Mouse (Mus musculus) forebrain, embryonic 10.5 days (tissue): ENCODE measurements around the gene Slc29a1. TPM values are rescaled to one million over a fixed set of nuclear protein-coding genes. Genes with fewer than 3 reads are reported as not detected.

Experiments
- DNase-seq: peaks from one replicate; pipeline ENCODE4 v3.0.0-alpha.2; 2017; ENCODE audit warnings: low spot score; ENCODE audit errors: extremely low spot score
- H3K27ac ChIP-seq: fragments of 300-500 bp; sonication (generic); 2 replicates; pipeline ENCODE4 v1.5.1; 2016; ENCODE audit warnings: mild to moderate bottlenecking
- H3K27me3 ChIP-seq: fragments of 300-500 bp; sonication (generic); 2 replicates; pipeline ENCODE4 v1.6.1; 2016; ENCODE audit warnings: mild to moderate bottlenecking; ENCODE audit not compliant: poor library complexity, severe bottlenecking
- H3K36me3 ChIP-seq: fragments of 300-500 bp; sonication (generic); replicated peaks from 2 replicates; pipeline ENCODE4 v1.6.1; 2016; ENCODE audit warnings: mild to moderate bottlenecking, moderate library complexity
- H3K4me1 ChIP-seq: fragments of 300-500 bp; sonication (generic); 2 replicates; pipeline ENCODE4 v1.6.1; 2016
- H3K4me3 ChIP-seq: fragments of 300-500 bp; sonication (generic); 2 replicates; pipeline ENCODE4 v1.5.1; 2016; ENCODE audit warnings: mild to moderate bottlenecking, moderate library complexity
- H3K9me3 ChIP-seq: fragments of 300-500 bp; sonication (generic); 2 replicates; pipeline ENCODE4 v1.6.1; 2016; ENCODE audit warnings: mild to moderate bottlenecking, moderate library complexity
- WGBS: fragments of 180-500 bp; shearing (Covaris S2); methylation state at CpG from one replicate; pipeline ENCODE4 v1.1.7; 2016; 5-methylcytosine and 5-hydroxymethylcytosine counted together
- polyA plus RNA-seq: library from polyadenylated mRNA; unstranded; fragments of >200 nt; fragmentation: Nextera tagmentation; extraction: Ambion mirVana; gene quantifications from 2 replicates; pipeline ENCODE4 v1.2.1, GENCODE M21; 2016

Slc29a1 gene
- polyA plus RNA-seq: 70.3 and 76.3 TPM in 2 replicates

GRCm38 (mm10) chr17:45599446-45600242, at the start of gene Slc29a1:
Gene Slc29a1, minus strand, starts transcription at chr17:45599606.
- peaks cover 91% of the 10 kb centered on the region for H3K27me3 ChIP-seq
- no peak for DNase-seq

GRCm38 (mm10) chr17:45644185-45644584, 44.8 kb upstream of the Slc29a1 start:
- peaks cover 4% of the 10 kb centered on the region; the same call in 1 of the 2 replicates for H3K4me1 ChIP-seq
- WGBS: 94% methylated on average over 4 of the region's 4 CpGs
- DNase-seq: no peak

More at GRCm38 (mm10) chr17:45599446-45600242, at the start of gene Slc29a1:
- 11% methylated on average over 32 of the region's 32 CpGs for WGBS
- no peaks in the 10 kb centered on the region for H3K36me3 ChIP-seq
- H3K27ac ChIP-seq: peak within 1 kb of the TSS; percentile 70
- peaks cover 70% of the 10 kb centered on the region for H3K4me1 ChIP-seq
- no peaks in the 10 kb centered on the region for H3K9me3 ChIP-seq
- peak within 1 kb of the TSS; percentile 48 for H3K4me3 ChIP-seq

GRCm38 (mm10) chr17:45642701-45643100, 43.3 kb upstream of the Slc29a1 start:
- H3K4me1 ChIP-seq: peaks cover 4% of the 10 kb centered on the region; the same call in 1 of the 2 replicates
- WGBS: 20% methylated on average over 12 of the region's 12 CpGs
- H3K9me3 ChIP-seq: peaks cover 6% of the 10 kb centered on the region; the same call in 1 of the 2 replicates
- H3K36me3 ChIP-seq: no peaks in the 10 kb centered on the region
- H3K4me3 ChIP-seq: no peak overlapping the region
- H3K27me3 ChIP-seq: 0 out of 2 replicates have a peak, but pooled peaks cover 4% of the 10 kb centered on the region
- peak; percentile 75 for DNase-seq
- no peak overlapping the region for H3K27ac ChIP-seq

More at GRCm38 (mm10) chr17:45644185-45644584, 44.8 kb upstream of the Slc29a1 start:
- H3K9me3 ChIP-seq: peaks cover 6% of the 10 kb centered on the region; the same call in 1 of the 2 replicates
- no peak overlapping the region for H3K27ac ChIP-seq
- no peak overlapping the region for H3K4me3 ChIP-seq
- no peaks in the 10 kb centered on the region for H3K36me3 ChIP-seq
- H3K27me3 ChIP-seq: 0 out of 2 replicates have a peak, but pooled peaks cover under 1% of the 10 kb centered on the region

GRCm38 (mm10) chr17:45641981-45642380, 42.6 kb upstream of the Slc29a1 start:
- WGBS: 93% methylated on average over 8 of the region's 8 CpGs

GRCm38 (mm10) chr17:45638596-45639295, 39.3 kb upstream of the Slc29a1 start:
- no peak for DNase-seq
- 0 out of 2 replicates have a peak, but pooled peaks cover 4% of the 10 kb centered on the region for H3K27me3 ChIP-seq
- no peak overlapping the region for H3K4me3 ChIP-seq
- H3K36me3 ChIP-seq: no peaks in the 10 kb centered on the region
- no peak overlapping the region for H3K27ac ChIP-seq
- WGBS: 82% methylated on average over 16 of the region's 16 CpGs
- H3K4me1 ChIP-seq: peaks cover 4% of the 10 kb centered on the region; the same call in 1 of the 2 replicates
- H3K9me3 ChIP-seq: no peaks in the 10 kb centered on the region

More at GRCm38 (mm10) chr17:45641981-45642380, 42.6 kb upstream of the Slc29a1 start:
- Histone ChIP-seq H3K36me3 (no peaks in the 10 kb centered on the region), H3K27ac (no peak overlapping the region), H3K27me3 (0 out of 2 replicates have a peak, but pooled peaks cover 4% of the 10 kb centered on the region), H3K4me1 (peaks cover 4% of the 10 kb centered on the region; the same call in 1 of the 2 replicates), H3K9me3 (peaks cover 6% of the 10 kb centered on the region; the same call in 1 of the 2 replicates), H3K4me3 (no peak overlapping the region)
- DNase-seq: no peak

GRCm38 (mm10) chr17:45634033-45634432, 34.6 kb upstream of the Slc29a1 start:
- WGBS: 81% methylated on average over 5 of the region's 5 CpGs
- peaks cover 19% of the 10 kb centered on the region for H3K4me1 ChIP-seq
- DNase-seq: no peak

DNA sequence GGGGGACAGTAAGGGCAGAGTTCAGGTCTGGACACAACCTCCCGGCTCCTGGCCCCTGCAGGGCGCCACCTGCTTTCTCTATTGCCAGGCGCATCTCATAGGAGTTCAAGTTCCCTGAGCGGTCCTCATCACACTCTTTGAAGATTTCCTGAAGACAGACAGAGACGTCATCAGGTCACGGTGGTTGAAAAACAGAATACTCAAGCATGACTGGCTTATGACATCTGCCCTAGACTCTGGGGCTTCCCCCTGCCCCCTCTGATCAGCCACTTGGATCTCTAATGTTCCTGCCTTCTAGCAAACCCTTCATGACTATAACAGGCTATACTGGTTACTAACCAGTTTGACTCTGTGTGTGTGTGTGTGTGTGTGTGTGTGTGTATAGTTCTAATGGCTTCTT, 32.5 kb upstream of the Slc29a1 start:
- Histone ChIP-seq H3K27ac (no peak overlapping the region), H3K4me3 (no peak overlapping the region), H3K9me3 (no peaks in the 10 kb centered on the region), H3K36me3 (no peaks in the 10 kb centered on the region), H3K27me3 (no peaks in the 10 kb centered on the region), H3K4me1 (peaks cover 21% of the 10 kb centered on the region)
- no peak for DNase-seq
- 85% methylated on average over 6 of the region's 6 CpGs for WGBS

More at GRCm38 (mm10) chr17:45634033-45634432, 34.6 kb upstream of the Slc29a1 start:
- Histone ChIP-seq H3K9me3 (no peaks in the 10 kb centered on the region), H3K27ac (no peak overlapping the region), H3K27me3 (0 out of 2 replicates have a peak, but pooled peaks cover 3% of the 10 kb centered on the region), H3K36me3 (no peaks in the 10 kb centered on the region), H3K4me3 (no peak overlapping the region)

DNA sequence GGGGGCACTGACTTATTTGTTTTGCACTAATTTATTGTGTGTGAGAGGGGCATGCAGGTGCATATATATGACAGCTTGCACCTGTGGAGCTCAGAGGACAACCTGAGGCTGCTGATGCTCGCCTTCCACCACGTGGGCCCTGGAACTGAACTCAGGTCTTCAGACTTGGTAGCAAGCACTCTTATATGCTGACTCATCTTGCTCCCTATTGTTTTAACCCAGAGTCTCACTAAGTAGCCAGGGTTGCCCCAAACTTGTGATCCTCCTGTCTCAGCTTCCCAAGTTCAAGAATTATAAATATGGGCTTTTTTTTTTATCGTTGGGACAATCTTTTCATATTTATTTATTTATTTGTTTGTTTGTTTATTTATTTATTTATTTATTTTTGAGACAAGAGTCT, 31.6 kb upstream of the Slc29a1 start:
- Histone ChIP-seq H3K27me3 (no peaks in the 10 kb centered on the region), H3K36me3 (no peaks in the 10 kb centered on the region), H3K4me1 (peaks cover 30% of the 10 kb centered on the region), H3K9me3 (no peaks in the 10 kb centered on the region), H3K27ac (peak overlapping the region; percentile 82), H3K4me3 (peak overlapping the region; percentile 60)
- no peak for DNase-seq
- 53% methylated on average over 3 of the region's 3 CpGs for WGBS

DNA sequence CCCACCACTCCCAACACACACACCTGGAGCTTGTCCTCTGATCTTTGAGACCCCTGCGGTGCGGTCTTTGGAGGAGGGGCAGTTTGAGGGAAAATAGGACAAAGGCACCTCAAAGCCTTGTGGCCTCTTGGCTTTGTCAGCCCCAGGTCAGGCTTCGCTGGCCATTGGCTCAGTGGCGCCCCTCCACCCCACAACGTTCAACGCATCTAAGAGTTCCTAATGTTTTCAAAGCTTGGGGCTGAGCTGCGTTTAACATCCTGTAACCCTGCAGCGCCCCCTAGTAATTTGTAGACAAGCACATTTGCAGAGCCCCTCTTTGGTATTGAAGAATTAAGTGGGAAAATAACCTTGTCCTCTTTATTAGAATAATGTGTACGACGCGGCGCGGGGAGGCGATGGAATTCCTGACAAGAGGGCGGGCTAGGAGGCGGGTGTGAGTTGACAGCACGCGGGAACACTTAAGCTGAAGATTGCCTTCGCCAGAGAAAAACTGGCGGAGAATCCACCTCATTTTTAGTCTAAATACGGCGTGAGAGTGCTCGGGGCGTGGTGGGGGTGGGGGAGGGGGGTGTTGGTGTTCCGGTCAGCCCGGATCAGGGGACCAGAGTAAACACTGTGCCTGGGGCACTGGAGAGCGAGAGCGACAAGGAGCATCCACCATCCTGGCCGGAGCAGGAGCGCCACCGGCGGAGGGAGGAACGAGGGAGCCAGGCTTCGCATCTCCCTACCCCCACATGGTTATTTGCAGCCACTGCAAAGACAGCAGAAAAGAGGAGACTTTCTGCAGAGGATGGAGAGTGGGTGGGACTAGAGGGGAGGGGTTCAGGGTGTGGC, 30.7 kb upstream of the Slc29a1 start:
- WGBS: 2% methylated on average over 34 of the region's 34 CpGs
- no peaks in the 10 kb centered on the region for H3K36me3 ChIP-seq
- no peaks in the 10 kb centered on the region for H3K9me3 ChIP-seq
- no peaks in the 10 kb centered on the region for H3K27me3 ChIP-seq
- peak; percentile 66 for DNase-seq
- peak overlapping the region; percentile 82 for H3K27ac ChIP-seq
- peak overlapping the region; percentile 60 for H3K4me3 ChIP-seq
- H3K4me1 ChIP-seq: peaks cover 30% of the 10 kb centered on the region

DNA sequence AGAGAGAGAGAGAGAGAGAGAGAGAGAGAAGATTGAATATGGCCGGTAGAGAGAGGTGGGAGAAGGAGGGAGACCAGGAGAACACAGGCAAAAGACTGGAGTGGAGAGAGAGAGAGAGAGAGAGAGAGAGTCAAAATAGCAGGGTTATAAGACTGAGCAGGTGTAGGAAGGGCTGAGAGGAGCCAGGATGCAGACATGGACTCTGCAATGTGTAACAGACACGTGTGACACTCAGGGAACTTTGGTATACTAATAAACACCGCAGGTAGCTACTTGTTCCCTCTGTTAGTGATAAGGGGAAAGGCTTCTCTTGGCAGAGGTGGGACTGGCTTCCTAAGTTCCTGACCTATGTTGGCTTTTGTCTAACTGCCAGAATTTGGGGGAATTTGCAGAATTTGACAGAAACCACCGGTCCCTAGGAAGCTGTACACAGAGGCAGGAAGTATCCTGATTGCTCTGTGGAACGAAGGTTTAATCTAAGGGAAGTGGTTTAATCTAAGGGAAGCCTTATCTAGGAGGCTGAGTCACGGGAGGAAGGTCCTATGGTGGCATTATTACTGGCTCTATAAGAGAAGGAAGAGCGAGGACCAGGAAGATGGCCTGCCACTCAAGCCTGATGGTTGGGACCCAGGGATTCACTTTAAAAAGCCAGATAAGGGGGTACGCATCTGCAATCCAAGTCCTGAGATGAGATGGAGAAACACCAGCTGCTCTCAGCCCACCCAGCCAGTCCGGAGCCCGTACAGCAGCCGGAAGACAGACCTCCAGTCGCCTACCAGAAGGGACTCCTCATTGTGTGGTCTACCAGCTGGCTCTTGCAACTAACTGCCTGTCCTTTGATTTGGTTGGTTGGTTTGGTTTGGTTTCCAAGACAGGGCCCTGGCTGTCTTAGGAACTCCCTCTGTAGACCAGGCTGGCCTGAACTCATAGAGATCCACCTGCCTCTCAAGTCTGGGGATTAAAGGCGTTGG, 29.8 kb upstream of the Slc29a1 start:
- Histone ChIP-seq H3K4me1 (peaks cover 30% of the 10 kb centered on the region), H3K9me3 (no peaks in the 10 kb centered on the region), H3K27me3 (no peaks in the 10 kb centered on the region), H3K4me3 (peak overlapping the region; percentile 60), H3K36me3 (no peaks in the 10 kb centered on the region), H3K27ac (peak overlapping the region; percentile 82)
- DNase-seq: no peak
- WGBS: 78% methylated on average over 13 of the region's 13 CpGs

GRCm38 (mm10) chr17:45628160-45628559, 28.8 kb upstream of the Slc29a1 start:
- Histone ChIP-seq H3K27ac (no peak overlapping the region), H3K27me3 (no peaks in the 10 kb centered on the region), H3K9me3 (no peaks in the 10 kb centered on the region), H3K36me3 (no peaks in the 10 kb centered on the region), H3K4me3 (no peak overlapping the region), H3K4me1 (peaks cover 30% of the 10 kb centered on the region)
- no peak for DNase-seq
- 22% methylated on average over 3 of the region's 3 CpGs for WGBS
